Comparison of ENCODE assay signal across 10 mouse cellular contexts in the genomic region with DNA sequence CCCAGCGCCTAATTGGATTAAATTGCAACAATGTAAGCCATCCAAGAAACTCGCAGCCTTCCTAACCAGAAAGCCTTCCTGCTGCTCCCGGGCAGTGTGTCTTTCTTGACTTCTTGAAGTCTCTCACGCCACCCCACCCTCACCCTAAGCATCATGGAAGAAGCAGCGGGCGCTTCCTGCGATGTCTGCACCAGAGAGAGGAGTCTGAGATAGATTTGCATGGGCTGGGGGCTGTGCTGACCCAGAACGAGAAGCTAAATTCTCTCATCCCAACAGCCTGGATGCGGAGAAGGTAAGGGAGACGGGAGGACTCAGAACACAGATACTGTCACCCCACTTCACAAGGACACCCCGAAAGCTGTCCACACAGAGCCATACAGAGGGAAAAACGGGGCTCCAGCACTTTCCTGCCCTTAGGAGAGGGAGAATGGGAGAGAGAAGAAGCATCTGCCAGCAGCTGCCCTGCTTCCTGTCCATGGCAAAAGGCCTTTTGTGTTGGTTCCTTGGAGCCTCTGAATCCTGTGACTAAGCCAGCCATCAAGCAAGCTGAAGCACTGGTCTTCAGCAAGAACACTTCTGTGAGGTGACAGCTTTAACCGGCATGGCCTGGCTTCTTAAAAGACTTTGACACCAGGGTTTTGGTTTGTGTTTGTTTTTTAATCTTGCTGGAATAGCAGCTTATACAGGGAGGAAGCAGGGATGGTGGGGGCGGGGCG. TPM values are rescaled to one million over a fixed set of nuclear protein-coding genes. Genes with fewer than 3 reads are reported as not detected.
DNase-seq lines count a peak whose midpoint lies in the region; ATAC-seq and TF ChIP-seq lines count a peak whose summit lies in the region.
"Had no signal": no experiment of that assay in that cellular context is flagged by ENCODE, and none has a peak within 500 bp of the region (broad histone marks: within the 10 kb centered on the region; RNA-seq: fewer than 3 reads in every experiment).

No protein-coding gene starts in this region.

- no peak for ATAC-seq in kidney, embryonic 16.5 days (ENCODE audit: low FRiP score, low TSS enrichment)
- no peak for ATAC-seq in limb, embryonic 14.5 days (ENCODE audit: low FRiP score, low read depth)
- no peak for ATAC-seq in monocyte, adult 5-6 weeks (replicated peaks; ENCODE audit: insufficient number of reproducible peaks, low FRiP score, low TSS enrichment, poor library complexity, severe bottlenecking)

- no peak overlapping the region for H3K4me3 ChIP-seq in kidney, embryonic 16.5 days (ENCODE audit: low read length)
- H3K4me3 ChIP-seq in limb, embryonic 14.5 days (replicated peaks; ENCODE audit: low read length): no peak overlapping the region

- no peak for TF ChIP-seq POLR2A in brain, embryonic 14.5 days (IDR thresholded peaks at IDR 0.05; ENCODE audit: borderline replicate concordance, extremely low read depth, insufficient read depth, insufficient read length, poor library complexity, severe bottlenecking)
- TF ChIP-seq POLR2A in limb, embryonic 14.5 days (IDR thresholded peaks at IDR 0.05; ENCODE audit: borderline replicate concordance, extremely low read depth, insufficient read depth, insufficient read length): no peak

- DNase-seq in embryo, embryonic 10.5 days (ENCODE audit: low spot score): peak; percentile 15
- DNase-seq in embryo, embryonic 9.5 days (ENCODE audit: extremely low spot score): no peak
- no peak for DNase-seq in kidney, adult 8-10 months
- peak; percentile 49 for DNase-seq in brain, embryonic 14.5 days (ENCODE audit: low read depth)
- no peak for DNase-seq in limb, embryonic 14.5 days (ENCODE audit: low spot score)
- DNase-seq in cerebellum, adult 9-10 months: no peak
- DNase-seq: gastrocnemius, postnatal 14 days; left cerebral cortex, postnatal 4 days had no signal

- H3K27me3 ChIP-seq in kidney, embryonic 16.5 days (ENCODE audit: insufficient read depth, low read length): no peaks in the 10 kb centered on the region
- H3K27me3 ChIP-seq in limb, embryonic 14.5 days (ENCODE audit: control insufficient read depth, insufficient read depth, low read length): no peaks in the 10 kb centered on the region

- H3K9ac ChIP-seq in kidney, embryonic 16.5 days (replicated peaks; ENCODE audit: low read length): no peak overlapping the region
- no peak overlapping the region for H3K9ac ChIP-seq in limb, embryonic 14.5 days (ENCODE audit: low read depth, low read length, severe bottlenecking)

- H3K4me2 ChIP-seq in kidney, embryonic 16.5 days (replicated peaks; ENCODE audit: low read depth, low read length): peak overlapping the region; percentile 30; the same call in 1 of the 2 replicates
- H3K4me2 ChIP-seq in limb, embryonic 14.5 days (replicated peaks; ENCODE audit: low read depth, low read length, severe bottlenecking): peak overlapping the region; percentile 16; the same call in 1 of the 2 replicates

- no peak overlapping the region for H3K27ac ChIP-seq in kidney, embryonic 16.5 days (ENCODE audit: low read length)
- no peak overlapping the region for H3K27ac ChIP-seq in limb, embryonic 14.5 days (replicated peaks; ENCODE audit: low read depth, low read length)

- H3K9me3 ChIP-seq in kidney, embryonic 16.5 days (ENCODE audit: low read length): no peaks in the 10 kb centered on the region
- H3K9me3 ChIP-seq in limb, embryonic 14.5 days (ENCODE audit: control insufficient read depth, low read length): no peaks in the 10 kb centered on the region

- no peak for TF ChIP-seq CTCF in brain, embryonic 14.5 days (IDR thresholded peaks at IDR 0.05; ENCODE audit: borderline replicate concordance, extremely low read depth, insufficient read depth, insufficient read length)

- H3K4me1 ChIP-seq in kidney, embryonic 16.5 days (ENCODE audit: insufficient read depth, low read length): peaks cover 15% of the 10 kb centered on the region; the same call in 1 of the 2 replicates
- no peaks in the 10 kb centered on the region for H3K4me1 ChIP-seq in limb, embryonic 14.5 days (ENCODE audit: control insufficient read depth, insufficient read depth, low read length)

- WGBS in kidney, embryonic 16.5 days: 72% methylated on average over 15 of the region's 15 CpGs
- 75% methylated on average over 15 of the region's 15 CpGs for WGBS in limb, embryonic 14.5 days

- H3K36me3 ChIP-seq in kidney, embryonic 16.5 days (ENCODE audit: insufficient read depth, low read length): no peaks in the 10 kb centered on the region
- H3K36me3 ChIP-seq in limb, embryonic 14.5 days (ENCODE audit: control insufficient read depth, insufficient read depth, low read length): no peaks in the 10 kb centered on the region

RNA-seq across cellular contexts. Expression of a gene that starts 41.4 kb away (rescaled TPM):
- not detected in 2 replicates for polyA plus RNA-seq in kidney, embryonic 16.5 days (2015; fragmentation: Nextera tagmentation; extraction: Ambion mirVana)
- 0.10 and 0.18 TPM in 2 replicates for polyA plus RNA-seq in brain, embryonic 14.5 days (2012; rRNA removed)
- not detected in 2 replicates for polyA plus RNA-seq in limb, embryonic 14.5 days (2012; rRNA removed)
- polyA plus RNA-seq in limb, embryonic 14.5 days (2014; fragmentation: Nextera tagmentation; extraction: Ambion mirVana): not detected in 2 replicates
- not detected in 3 replicates for total RNA-seq in monocyte, adult 5-6 weeks (2017)
- total RNA-seq: gastrocnemius, postnatal 14 days; left cerebral cortex, postnatal 4 days had no signal

Comparison
In these comparisons a context has a peak if more than half of its experiments do, and no peak if none do; other contexts are left out.
1. DNase-seq: peak in embryo, embryonic 10.5 days (single experiment) and brain, embryonic 14.5 days (single experiment); none in embryo, embryonic 9.5 days (single experiment), kidney, adult 8-10 months (0 of 2), limb, embryonic 14.5 days (single experiment) and cerebellum, adult 9-10 months (single experiment).